Mouse (Mus musculus): ENCODE data around the gene Ppm1b. TPM values are rescaled to one million over a fixed set of nuclear protein-coding genes. Genes with fewer than 3 reads are reported as not detected.

The Ppm1b gene
- total RNA-seq, 1 experiment = 75.9 TPM

DNA sequence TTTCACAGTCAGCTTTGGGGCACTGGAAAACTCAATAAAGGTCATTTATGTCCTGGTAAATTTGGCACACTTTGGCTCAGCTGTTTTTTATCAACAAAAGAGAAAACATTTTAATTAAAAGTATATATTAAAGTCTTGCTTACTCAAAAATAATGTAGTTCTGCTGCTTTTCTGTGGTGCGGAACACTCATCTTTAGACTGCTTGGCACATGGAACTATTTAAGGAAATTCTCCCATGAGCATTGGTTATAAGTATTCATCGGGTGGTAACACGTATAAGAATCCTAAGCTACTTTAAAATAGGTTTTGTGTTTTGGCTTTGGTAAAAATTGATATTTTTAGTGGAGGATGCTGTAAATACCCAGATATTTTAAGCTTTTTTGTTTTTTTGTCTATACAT lies 58.1 kb downstream of the Ppm1b start:
- Histone ChIP-seq H3K36me3 (ENCODE audit: control insufficient read depth, insufficient read depth, low read length, poor library complexity, severe bottlenecking) (peaks cover 9% of the 10 kb centered on the region; the same call in 1 of the 2 replicates), H3K4me1 (ENCODE audit: control insufficient read depth in 2 of 2, insufficient read depth in 2 of 2, low read length in 2 of 2, poor library complexity in 1 of 2) (0 out of 4 replicates have a peak, but pooled peaks cover 0 to 2% of the 10 kb centered on the region in 2 experiments), H3K9ac (ENCODE audit: insufficient read depth, low read depth, low read length, poor library complexity, severe bottlenecking) (no peak overlapping the region), H3K27ac (ENCODE audit: insufficient read depth, low read depth, low read length, poor library complexity, severe bottlenecking) (no peak overlapping the region), H3K4me3 (ENCODE audit: insufficient read depth in 1 of 2, low read depth in 1 of 2, low read length in 2 of 2, poor library complexity in 1 of 2, severe bottlenecking in 1 of 2) (no peak overlapping the region), H3K9me3 (ENCODE audit: control insufficient read depth, insufficient read depth, low read depth, low read length) (no peaks in the 10 kb centered on the region)
- no peak for DNase-seq (ENCODE audit: low read depth, low spot score)
- TF ChIP-seq MAFK (IDR thresholded peaks at IDR 0.05; ENCODE audit: insufficient read depth, low read depth, low read length) (no peak), CHD2 (IDR thresholded peaks at IDR 0.05; ENCODE audit: low read depth, low read length) (no peak), HCFC1 (IDR thresholded peaks at IDR 0.05; ENCODE audit: borderline replicate concordance, insufficient read depth, low read length) (no peak)
- in situ Hi-C loops (cut with MboI; ENCODE audit: low sequenced_read_pairs in 2 of 2, unreplicated experiment in 2 of 2) = no loop called here

DNA sequence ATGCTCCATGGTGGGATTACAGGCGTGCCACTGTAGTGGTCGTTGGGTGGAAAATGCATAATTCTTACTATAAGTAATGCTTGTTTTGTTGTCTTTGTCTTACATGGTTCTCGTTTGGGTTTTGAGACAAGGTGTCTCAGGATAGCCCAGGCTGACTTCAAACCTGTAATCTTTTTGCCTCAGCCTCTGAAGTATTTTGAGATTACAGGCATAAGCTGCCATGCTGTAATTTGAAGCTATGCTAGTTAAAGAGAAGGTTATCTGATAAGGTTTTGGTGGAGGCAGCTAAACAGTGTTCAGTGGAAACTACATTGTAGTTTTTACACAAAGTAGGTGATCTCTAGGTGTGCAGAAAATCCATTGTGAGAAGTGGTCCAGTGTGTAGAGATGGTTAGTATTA lies 61.8 kb downstream of the Ppm1b start:
- H3K9me3 ChIP-seq (ENCODE audit: control insufficient read depth, insufficient read depth, low read depth, low read length) = no peaks in the 10 kb centered on the region
- no peak overlapping the region for H3K4me3 ChIP-seq (ENCODE audit: insufficient read depth in 1 of 2, low read depth in 1 of 2, low read length in 2 of 2, poor library complexity in 1 of 2, severe bottlenecking in 1 of 2)
- no peak overlapping the region for H3K27ac ChIP-seq (ENCODE audit: insufficient read depth, low read depth, low read length, poor library complexity, severe bottlenecking)
- in situ Hi-C loops (cut with MboI; ENCODE audit: low sequenced_read_pairs in 2 of 2, unreplicated experiment in 2 of 2) = no loop called here
- TF ChIP-seq CHD2 (IDR thresholded peaks at IDR 0.05; ENCODE audit: low read depth, low read length) (no peak), ZC3H11A (IDR thresholded peaks at IDR 0.05; ENCODE audit: borderline replicate concordance, low read depth, low read length) (no peak), HCFC1 (IDR thresholded peaks at IDR 0.05; ENCODE audit: borderline replicate concordance, insufficient read depth, low read length) (no peak), ZNF384 (IDR thresholded peaks at IDR 0.05; ENCODE audit: low read depth, low read length) (no peak), MAFK (IDR thresholded peaks at IDR 0.05; ENCODE audit: insufficient read depth, low read depth, low read length) (no peak)
- H3K9ac ChIP-seq (ENCODE audit: insufficient read depth, low read depth, low read length, poor library complexity, severe bottlenecking) = no peak overlapping the region
- peaks cover 2% of the 10 kb centered on the region; the same call in 1 of the 2 replicates for H3K36me3 ChIP-seq (ENCODE audit: control insufficient read depth, insufficient read depth, low read length, poor library complexity, severe bottlenecking)
- no peak for DNase-seq (ENCODE audit: low read depth, low spot score)
- 0 out of 4 replicates have a peak, but pooled peaks cover 0 to 5% of the 10 kb centered on the region in 2 experiments for H3K4me1 ChIP-seq (ENCODE audit: control insufficient read depth in 2 of 2, insufficient read depth in 2 of 2, low read length in 2 of 2, poor library complexity in 1 of 2)

DNA sequence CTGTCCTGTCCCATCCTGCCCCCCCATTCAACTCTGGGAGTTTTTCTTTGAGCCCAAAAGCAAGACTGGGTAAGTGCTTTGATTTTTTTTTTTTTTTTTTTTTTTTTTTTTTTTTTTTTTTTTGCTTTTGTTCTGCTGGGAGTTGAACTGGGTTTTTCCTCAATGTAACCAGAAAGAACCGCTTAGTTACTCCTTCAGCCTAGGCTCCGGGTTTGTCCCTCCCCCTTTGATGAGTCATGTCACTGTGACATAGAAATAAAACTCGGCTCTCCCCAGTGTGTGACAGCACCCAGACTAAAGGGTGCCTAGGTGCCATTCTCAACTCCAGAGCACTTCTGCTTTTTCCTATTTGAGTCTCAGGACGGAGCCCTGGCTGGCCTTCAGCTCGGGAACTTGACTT lies 62.3 kb downstream of the Ppm1b start:
- no peaks in the 10 kb centered on the region for H3K9me3 ChIP-seq (ENCODE audit: control insufficient read depth, insufficient read depth, low read depth, low read length)
- no peak overlapping the region for H3K9ac ChIP-seq (ENCODE audit: insufficient read depth, low read depth, low read length, poor library complexity, severe bottlenecking)
- H3K27ac ChIP-seq (ENCODE audit: insufficient read depth, low read depth, low read length, poor library complexity, severe bottlenecking) = no peak overlapping the region
- peaks cover 2% of the 10 kb centered on the region; the same call in 1 of the 2 replicates for H3K36me3 ChIP-seq (ENCODE audit: control insufficient read depth, insufficient read depth, low read length, poor library complexity, severe bottlenecking)
- peaks cover 0 to 5% of the 10 kb centered on the region in 2 experiments; a peak in 1 of 4 replicates for H3K4me1 ChIP-seq (ENCODE audit: control insufficient read depth in 2 of 2, insufficient read depth in 2 of 2, low read length in 2 of 2, poor library complexity in 1 of 2)
- TF ChIP-seq ZNF384 (IDR thresholded peaks at IDR 0.05; ENCODE audit: low read depth, low read length) (peak; percentile 77; the same call in 1 of the 2 replicates), ZC3H11A (IDR thresholded peaks at IDR 0.05; ENCODE audit: borderline replicate concordance, low read depth, low read length) (no peak), CHD2 (IDR thresholded peaks at IDR 0.05; ENCODE audit: low read depth, low read length) (no peak)
- no peak overlapping the region for H3K4me3 ChIP-seq (ENCODE audit: insufficient read depth in 1 of 2, low read depth in 1 of 2, low read length in 2 of 2, poor library complexity in 1 of 2, severe bottlenecking in 1 of 2)
- DNase-seq (ENCODE audit: low read depth, low spot score) = no peak
- in situ Hi-C loops (cut with MboI; ENCODE audit: low sequenced_read_pairs in 2 of 2, unreplicated experiment in 2 of 2) = no loop called here

DNA sequence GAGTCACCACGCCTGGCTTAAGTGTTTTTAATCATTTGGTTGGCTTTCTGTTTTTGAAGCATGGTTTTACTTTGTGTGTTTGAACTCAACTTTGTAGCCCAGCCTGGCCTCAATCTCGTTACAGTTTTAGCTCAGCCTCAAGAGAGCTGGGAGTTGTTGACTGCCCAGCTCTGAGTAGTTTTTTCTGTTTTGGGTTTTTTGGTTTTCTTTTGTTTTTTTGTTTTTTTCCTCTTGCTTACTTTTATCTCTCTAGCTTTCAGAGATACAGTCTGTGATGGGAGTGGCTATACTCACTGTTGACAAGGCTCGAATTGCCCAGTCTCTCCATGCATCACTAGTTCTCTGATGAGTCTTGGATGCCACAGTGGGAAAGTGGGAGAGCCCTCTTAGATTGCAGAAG lies 63.8 kb downstream of the Ppm1b start:
- Histone ChIP-seq H3K4me3 (ENCODE audit: insufficient read depth in 1 of 2, low read depth in 1 of 2, low read length in 2 of 2, poor library complexity in 1 of 2, severe bottlenecking in 1 of 2) (no peak overlapping the region), H3K9ac (ENCODE audit: insufficient read depth, low read depth, low read length, poor library complexity, severe bottlenecking) (no peak overlapping the region), H3K4me1 (ENCODE audit: control insufficient read depth in 2 of 2, insufficient read depth in 2 of 2, low read length in 2 of 2, poor library complexity in 1 of 2) (peaks cover 0 to 5% of the 10 kb centered on the region in 2 experiments; a peak in 1 of 4 replicates), H3K9me3 (ENCODE audit: control insufficient read depth, insufficient read depth, low read depth, low read length) (no peaks in the 10 kb centered on the region), H3K27ac (ENCODE audit: insufficient read depth, low read depth, low read length, poor library complexity, severe bottlenecking) (no peak overlapping the region), H3K36me3 (ENCODE audit: control insufficient read depth, insufficient read depth, low read length, poor library complexity, severe bottlenecking) (peaks cover 5% of the 10 kb centered on the region; the same call in 1 of the 2 replicates)
- DNase-seq (ENCODE audit: low read depth, low spot score) = no peak
- in situ Hi-C loops (cut with MboI; ENCODE audit: low sequenced_read_pairs in 2 of 2, unreplicated experiment in 2 of 2) = no loop called here
- TF ChIP-seq ZC3H11A (IDR thresholded peaks at IDR 0.05; ENCODE audit: borderline replicate concordance, low read depth, low read length) = no peak
